Mouse (Mus musculus): ENCODE results near the gene A730061H03Rik.

A730061H03Rik gene

DNA sequence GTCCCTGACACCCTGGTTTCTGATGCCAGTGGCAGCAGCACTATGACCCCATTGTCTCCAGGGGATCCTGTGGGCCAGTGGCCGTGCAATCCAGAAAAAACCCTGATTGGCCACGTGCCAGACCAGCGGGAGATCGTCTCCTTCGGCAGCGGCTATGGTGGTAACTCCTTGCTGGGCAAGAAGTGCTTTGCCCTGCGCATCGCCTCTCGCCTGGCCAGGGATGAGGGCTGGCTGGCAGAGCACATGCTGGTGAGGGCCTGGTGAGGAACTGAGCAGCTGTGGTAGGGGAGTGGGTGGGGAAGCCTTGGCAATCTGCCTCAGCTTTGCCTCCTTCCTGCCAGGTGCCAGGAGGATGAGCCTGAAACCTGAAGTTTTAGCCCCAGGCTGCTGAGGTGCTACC, 15.9 kb downstream of the A730061H03Rik start:
- no peak for DNase-seq

DNA sequence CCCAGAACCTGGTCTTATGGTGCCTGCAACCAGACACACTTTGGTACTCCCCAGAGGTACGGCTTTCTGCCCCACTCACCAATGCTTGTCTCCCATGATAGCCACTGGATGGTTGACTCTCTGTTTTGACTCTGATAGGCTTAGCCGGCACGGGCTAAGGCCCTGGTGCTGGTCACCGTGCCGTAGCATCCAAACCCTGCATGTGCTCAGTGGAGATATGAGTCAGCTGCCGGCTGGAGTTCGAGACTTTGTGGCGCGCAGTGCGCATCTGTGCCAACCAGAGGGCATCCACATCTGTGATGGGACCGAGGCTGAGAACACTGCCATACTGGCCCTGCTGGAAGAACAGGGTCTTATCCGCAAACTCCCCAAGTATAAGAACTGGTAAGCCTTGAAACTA, 17.9 kb downstream of the A730061H03Rik start:
- no peak for DNase-seq

DNA sequence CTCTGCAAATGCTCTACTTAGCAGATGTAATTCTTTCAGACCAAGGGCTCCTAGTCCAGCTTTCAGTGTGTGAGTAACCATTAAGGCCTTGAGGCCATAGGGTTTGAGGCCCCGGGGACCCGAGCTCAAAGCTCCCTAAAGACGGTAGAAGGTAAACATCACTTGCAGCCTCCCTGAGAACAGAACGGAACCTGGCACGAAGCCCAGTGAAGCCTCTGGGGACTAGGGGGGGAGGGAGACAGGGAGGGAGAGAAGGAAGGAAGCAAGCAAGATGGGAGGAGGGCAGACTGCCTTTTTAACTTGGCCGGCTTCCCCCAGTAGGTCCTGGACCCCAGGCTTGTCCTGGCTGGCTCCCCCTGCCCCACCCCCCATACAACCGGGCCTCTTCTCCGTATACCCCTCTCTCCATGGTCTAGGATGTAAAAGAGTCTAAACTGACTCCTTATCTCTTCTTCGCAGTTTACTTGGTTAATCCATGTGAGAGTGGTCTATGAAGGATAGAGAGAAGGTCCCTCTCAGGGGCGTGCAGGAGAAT, 19.4 kb downstream of the A730061H03Rik start:
- DNase-seq = peak; percentile 78

DNA sequence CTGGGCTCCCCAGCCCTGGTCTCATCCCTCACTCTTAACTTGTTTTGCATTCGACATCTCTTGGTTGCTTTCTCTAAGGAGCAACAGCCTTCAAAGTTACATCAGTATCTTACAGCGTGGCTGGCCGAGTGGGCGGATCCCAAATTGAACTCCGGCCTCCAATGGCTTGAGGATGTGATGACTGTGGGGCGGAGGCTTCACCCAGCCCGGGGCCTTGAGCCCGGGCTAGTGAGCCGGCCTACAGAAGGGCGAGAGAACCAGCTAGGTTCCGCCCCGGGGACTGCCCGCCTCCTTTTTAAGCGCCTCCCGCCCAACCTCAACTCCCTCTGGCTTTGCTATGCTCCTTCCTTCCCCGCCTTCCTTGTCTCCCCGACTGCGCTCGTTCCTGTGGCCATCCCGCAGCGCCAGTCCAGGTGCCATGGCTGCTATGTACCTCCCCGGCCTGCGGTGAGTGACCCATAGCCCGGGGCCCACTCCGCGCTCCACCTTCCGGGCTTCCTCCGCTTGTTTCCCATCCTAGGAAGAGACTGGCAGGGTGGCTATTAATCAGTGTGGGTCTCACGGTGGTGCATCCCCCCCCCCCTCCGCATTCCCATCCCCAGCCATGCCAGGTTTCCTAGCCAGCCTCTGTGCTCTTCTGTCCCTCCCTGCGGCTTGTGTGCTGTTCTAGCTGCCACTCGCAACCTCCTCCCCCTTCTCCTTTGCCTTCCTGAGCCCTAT, 20.0 kb downstream of the A730061H03Rik start, which contains the start of gene Pck2:
Gene Pck2 (plus strand): TSS at position 200 of the 720 bp plus-strand sequence.
- peak; percentile 86 for DNase-seq

DNA sequence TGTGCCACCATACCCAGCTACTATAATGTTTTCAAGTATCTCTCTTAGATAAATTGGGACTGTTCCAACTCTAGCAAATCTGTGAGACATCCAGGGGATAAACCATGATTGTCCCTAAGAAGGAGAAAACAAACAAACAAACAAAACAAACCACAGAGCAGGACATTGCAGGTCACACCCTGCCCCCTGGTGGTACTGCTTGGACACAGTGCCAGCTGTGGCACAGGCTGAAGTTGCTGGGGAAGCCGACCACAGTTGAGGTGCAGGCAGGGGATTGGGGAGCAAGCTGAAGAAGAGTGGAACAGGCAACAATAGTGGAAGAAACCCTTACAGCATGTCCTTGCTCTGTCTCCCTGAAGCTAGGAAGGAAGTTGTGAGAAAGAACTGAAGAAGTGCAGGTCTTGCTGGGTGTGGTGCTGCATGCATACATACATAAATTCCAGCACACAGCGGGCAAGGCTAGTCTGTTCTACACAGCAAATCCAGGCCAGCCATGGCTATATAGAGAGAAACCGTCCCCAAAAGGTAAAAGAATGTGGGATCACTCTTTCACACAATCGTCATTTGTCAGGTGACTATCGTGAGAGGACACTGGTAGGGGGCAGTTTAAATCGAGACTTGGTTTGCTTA, 24.0 kb downstream of the A730061H03Rik start:
- DNase-seq = peak; percentile 54

DNA sequence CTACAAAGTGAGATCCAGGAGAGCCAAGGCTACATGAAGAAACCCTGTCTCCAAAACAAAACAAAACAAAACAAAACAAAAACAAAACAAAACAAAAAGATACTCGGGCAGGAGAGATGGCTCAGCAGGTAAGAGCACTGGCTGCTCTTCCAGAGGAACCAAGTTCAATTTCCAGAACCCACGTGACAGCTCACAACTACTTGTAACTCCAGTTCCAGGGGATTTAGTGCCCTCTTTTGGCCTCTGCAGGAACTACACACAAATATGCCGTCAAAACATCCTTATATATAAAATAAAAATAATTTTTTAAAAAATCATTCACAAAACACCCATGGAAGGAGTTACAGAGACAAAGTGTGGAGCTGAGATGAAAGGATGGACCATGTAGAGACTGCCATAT, 32.3 kb downstream of the A730061H03Rik start:
- DNase-seq = peak; percentile 49

DNA sequence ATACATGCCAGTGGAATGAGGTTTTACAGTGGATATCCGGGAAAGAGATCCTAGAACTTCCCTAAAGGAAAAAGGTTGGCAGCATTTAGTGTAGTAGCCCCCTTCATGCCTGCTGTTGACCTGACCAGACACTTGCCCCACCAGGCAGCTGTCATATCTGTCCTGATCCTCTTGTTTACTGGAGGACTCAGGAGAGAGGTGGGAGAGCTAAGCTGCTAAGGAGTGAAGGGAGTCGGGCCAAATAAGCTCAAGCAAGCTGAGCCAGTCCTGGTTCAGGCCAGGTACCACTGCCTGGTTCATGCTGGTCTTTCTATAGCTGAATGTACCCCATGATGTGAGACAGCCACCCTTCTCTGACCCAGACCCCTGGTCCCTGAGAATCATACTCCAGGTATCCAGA, 33.5 kb downstream of the A730061H03Rik start:
- DNase-seq = no peak

DNA sequence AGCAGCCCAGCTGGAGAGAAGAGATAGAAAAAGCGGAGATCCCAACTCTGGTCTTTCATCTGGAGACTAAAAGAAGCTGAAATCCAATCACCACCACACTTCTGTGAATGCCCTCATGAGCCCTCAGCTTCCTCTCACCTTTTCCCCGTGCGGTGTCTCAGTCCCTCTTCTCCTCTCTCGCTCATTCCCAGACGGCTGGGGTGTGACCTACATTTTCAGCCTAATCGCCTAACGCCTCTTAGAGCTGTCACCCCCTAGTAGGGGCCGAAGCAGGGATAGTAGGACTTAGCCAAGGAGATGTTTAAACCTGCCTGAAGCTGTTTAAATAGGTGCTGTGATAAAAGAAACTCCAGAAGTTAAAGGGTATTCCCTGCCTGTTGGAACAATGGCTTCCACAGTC, 35.4 kb downstream of the A730061H03Rik start, which contains the start of gene Nrl:
Gene Nrl (minus strand): TSS at position 197 of the 400 bp plus-strand sequence.
- DNase-seq = no peak

DNA sequence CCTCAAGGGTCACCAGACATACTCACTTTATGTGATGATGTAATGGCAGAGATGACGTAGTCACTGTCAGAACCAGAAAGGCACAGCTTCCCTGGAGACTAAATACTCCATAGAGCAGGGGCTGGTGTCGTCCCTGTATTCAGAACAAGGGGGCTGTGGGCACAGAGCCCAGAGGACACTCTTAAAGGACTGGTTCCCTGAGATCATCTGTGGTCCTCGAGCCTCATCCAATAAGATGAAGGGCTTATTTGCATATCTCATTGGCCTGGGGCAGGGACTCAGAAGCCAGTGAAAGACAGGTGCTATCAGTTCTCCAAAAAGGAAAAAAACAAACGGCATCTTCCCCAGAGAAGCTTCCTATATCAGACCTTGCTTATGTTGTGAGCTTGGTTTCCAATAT, 36.1 kb downstream of the A730061H03Rik start:
- DNase-seq = no peak

DNA sequence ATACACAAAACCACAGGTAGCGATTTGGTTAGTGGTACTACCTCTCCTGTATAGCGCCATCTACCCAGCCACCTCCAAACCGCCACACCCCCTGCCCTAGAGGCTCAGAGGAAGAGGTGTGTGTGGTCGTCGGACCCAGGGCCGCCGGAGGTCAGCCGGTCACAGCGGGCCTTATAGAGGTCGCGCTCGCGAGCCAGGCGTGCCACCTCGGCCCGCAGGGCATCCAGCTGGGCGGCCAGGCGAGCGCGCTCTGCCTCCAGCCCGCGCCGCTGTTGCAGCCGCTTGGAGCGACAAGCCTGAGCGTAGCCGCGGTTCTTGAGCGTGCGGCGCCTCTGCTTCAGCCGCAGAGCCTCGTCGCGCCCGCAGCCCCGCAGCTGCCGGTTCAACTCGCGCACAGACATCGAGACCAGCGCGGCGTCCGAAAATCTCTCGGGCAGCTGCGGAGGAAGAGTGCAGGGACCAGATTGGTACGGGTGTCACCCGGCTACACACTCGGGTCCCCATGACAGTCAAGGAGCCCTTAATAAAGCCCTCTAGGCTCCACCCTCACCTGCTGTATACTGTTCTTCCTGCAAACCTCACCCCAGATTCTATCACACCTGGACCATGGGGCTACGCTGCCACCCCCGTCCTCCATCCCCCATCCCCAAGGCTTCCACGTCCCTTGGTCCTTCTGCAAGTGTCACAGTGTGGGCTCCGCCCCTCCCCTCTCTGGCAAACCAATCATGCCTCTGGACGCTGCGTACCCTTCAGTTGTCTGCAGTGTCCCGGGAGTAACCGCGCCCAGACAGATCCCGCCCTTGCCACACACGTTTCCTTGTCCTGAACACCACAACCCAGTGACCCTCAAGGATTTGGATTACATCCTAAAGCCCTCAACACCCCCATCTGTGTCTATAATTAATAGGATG, 39.5 kb downstream of the A730061H03Rik start:
- peak; percentile 22 for DNase-seq

DNA sequence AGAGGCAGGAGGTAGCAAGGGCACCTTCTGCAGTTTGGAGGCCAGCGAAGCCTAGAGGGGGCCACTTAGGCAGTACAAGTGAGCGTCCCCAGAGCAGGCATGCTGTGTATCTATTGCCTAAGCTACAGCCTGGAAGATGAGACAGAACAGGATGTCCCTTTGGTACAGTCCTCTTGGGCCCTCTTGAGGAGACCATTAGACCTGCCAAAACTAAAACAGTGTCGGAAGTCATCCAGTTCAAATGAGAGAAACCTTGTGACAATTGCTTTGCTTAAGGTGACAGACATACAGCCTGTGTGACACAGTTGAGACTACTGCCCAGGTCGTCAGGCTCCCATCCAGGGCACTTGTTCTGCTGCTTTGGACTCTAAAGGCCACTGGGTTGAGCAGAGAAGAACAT, 40.6 kb downstream of the A730061H03Rik start:
- no peak for DNase-seq

DNA sequence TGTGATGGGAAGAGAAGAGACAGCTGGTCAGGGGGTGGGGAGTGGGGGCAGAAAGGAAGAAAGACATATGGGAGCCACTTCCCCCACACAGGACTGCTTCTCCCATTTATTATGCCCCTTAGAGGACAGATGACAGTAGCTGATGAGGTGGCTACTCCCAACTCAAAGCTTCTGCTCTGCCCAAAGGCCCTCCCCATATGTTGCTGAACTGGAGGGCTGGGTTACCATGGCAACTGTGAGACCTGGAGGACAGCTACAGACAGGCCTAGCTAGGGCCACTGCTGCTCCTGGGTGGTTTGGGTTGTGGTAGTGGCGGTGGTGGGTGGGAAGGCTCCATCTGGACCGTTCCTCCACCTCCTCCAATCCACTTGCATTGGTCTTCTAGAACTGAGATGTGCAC, 41.3 kb downstream of the A730061H03Rik start:
- no peak for DNase-seq

DNA sequence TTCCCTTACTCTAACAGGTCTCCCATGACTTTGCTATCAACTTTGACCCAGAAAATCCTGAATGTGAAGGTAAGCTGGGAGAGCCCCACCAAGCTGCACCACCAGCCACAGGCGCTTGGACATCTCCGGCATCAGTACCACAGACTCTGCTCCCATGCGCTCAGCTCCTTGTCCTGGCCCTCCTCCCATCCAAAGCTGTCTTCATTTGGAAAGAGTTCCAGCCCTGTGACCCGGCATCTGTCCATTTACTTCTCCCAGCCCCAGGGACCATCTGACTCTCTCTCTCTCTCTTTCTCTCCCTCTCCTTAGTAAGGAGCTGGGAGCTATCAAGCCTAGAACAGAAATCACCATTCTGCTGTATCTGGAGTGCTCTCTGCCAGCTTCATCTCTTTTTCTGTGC, 44.4 kb downstream of the A730061H03Rik start:
- DNase-seq = no peak

DNA sequence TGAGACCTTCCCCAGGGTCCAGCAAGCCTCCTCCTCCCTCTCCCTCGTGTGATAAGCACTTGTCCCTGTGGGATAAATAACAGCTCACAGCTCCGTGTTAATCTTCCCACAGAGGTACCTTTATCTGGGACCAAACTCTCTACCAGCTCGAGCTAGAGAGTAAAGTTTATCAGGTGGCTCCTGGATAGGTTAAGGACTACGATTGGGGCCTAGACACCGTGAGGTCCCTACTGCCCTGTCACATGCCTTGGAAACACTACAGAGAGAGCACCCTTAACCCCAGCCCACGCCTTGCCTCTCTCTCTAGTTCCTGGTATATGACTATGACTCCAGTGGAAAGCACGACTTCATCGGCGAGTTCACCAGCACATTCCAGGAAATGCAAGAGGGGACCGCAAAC, 46.3 kb downstream of the A730061H03Rik start:
- DNase-seq = no peak

DNA sequence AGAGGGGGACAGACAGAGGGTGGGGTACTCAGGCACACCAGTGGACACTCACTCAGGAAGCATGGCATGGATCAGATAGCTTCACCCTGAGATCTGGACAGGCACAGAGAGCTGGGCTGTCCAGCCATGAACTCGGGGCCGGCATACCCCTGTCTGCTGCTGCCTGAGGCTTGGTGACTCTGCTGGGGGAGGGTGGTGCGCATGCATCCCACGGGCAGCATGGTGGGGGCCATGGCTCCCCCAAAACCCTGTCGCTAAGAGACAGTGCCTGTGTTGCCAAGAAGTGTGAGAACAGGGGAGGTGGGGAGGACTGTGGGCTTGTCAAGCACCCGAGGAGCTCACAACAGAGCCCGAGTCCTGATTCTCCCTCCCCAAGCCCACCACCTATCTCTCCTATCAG, 49.2 kb downstream of the A730061H03Rik start:
- no peak for DNase-seq

DNA sequence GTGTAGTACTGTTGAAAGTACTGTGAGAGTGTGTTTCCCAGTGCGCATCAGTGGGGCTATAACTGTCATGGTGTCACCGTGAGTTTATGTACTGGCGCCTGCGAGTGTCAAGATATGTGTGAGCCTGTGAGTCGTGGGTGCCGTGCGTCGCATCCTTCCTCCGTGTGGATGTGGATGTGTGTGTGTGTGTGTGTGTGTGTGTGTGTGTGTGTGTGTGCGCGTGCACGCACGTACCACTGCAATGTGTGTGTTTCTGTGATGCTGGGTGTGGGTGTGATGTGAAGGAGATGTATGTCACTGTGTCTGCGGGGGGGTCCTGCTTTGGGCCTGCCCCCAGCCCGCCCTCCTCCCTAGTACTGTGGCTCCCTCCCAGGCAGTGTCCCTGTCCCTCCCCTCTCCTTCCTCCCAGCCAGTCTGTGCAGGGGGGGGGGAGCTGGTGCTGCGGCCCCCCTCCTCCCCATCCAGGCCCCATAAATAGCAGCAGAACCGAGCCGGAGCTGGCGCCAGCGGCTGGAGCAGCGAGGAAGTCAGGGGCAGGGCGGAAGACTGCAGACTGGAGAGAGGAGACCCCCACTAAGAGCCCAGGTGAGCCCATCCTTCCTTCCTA, 50.0 kb downstream of the A730061H03Rik start, which contains the start of gene Cpne6:
Gene Cpne6 (plus strand): TSS at position 321 of the 607 bp plus-strand sequence.
- DNase-seq = no peak
